Mouse (Mus musculus): ENCODE data around the gene Stxbp5.

GRCm38 (mm10) chr10:9846408-9846807 is 54.5 kb downstream of the Stxbp5 start:
- TF ChIP-seq CTCF (IDR thresholded peaks at IDR 0.05; ENCODE audit: low read depth, low read length) = no peak
- no peak for TF ChIP-seq POLR2A (IDR thresholded peaks at IDR 0.05; ENCODE audit: extremely low read depth, insufficient read depth, low read length)
